Mouse (Mus musculus) lung, postnatal 0 days (tissue): ENCODE results near the gene Cyp2t4. TPM values are rescaled to one million over a fixed set of nuclear protein-coding genes. Genes with fewer than 3 reads are reported as not detected.

ENCODE experiments used
- ATAC-seq: fragments of 200-750 bp; cut with Nextera tagmentation; 2 replicates; pipeline ENCODE4 v1.8.0; 2017; ENCODE audit warnings: moderate library complexity
- DNase-seq: peaks from one replicate; pipeline ENCODE4 v3.0.0-alpha.2; 2016; ENCODE audit warnings: low spot score
- H3K27ac ChIP-seq: fragments of 300-500 bp; sonication (generic); 2 replicates; pipeline ENCODE4 v1.5.1; 2014; ENCODE audit warnings: antibody characterized with exemption, mild to moderate bottlenecking, low read length, mixed read lengths
- H3K27me3 ChIP-seq: fragments of 300-500 bp; sonication (generic); replicated peaks from 2 replicates; pipeline ENCODE4 v1.6.1; 2014; ENCODE audit warnings: low read length, mixed read lengths; ENCODE audit not compliant: insufficient read depth
- H3K36me3 ChIP-seq: fragments of 300-500 bp; sonication (generic); 2 replicates; pipeline ENCODE4 v1.6.1; 2014; ENCODE audit warnings: low read length, mixed read lengths; ENCODE audit not compliant: insufficient read depth
- H3K4me1 ChIP-seq: fragments of 300-500 bp; sonication (generic); 2 replicates; pipeline ENCODE4 v1.6.1; 2014; ENCODE audit warnings: antibody characterized with exemption, low read depth, low read length, mixed read lengths; ENCODE audit not compliant: insufficient read depth
- H3K4me2 ChIP-seq: fragments of 300-500 bp; sonication (generic); replicated peaks from 2 replicates; pipeline ENCODE4 v1.6.1; 2014; ENCODE audit warnings: low read depth, mild to moderate bottlenecking, low read length, moderate library complexity, mixed read lengths
- H3K4me3 ChIP-seq: fragments of 300-500 bp; sonication (generic); 2 replicates; pipeline ENCODE4 v1.5.1; 2014; ENCODE audit warnings: low read depth, low read length
- H3K9ac ChIP-seq: fragments of 300-500 bp; sonication (generic); replicated peaks from 2 replicates; pipeline ENCODE4 v1.6.1; 2014; ENCODE audit warnings: low read depth, mild to moderate bottlenecking
- H3K9me3 ChIP-seq: fragments of 300-500 bp; sonication (generic); 2 replicates; pipeline ENCODE4 v1.6.1; 2016; ENCODE audit warnings: low read length, mixed read lengths
- CTCF ChIP-seq: IDR thresholded peaks from 2 replicates; pipeline ENCODE4 v1.5.1; 2016; ENCODE audit warnings: antibody characterized with exemption, mild to moderate bottlenecking
- EP300 ChIP-seq: IDR thresholded peaks from 2 replicates; pipeline ENCODE4 v1.6.1; 2016; ENCODE audit warnings: antibody characterized with exemption, mild to moderate bottlenecking, control low read depth
- WGBS: fragments of 180-500 bp; shearing (Covaris S2); extraction: QIAGEN DNeasy Blood & Tissue Kit; methylation state at CpG from one replicate; pipeline ENCODE4 v1.1.7; 2014; 5-methylcytosine and 5-hydroxymethylcytosine counted together
- polyA plus RNA-seq: library from polyadenylated mRNA; unstranded; fragments of >200 nt; fragmentation: Nextera tagmentation; extraction: Ambion mirVana; gene quantifications from 2 replicates; pipeline ENCODE4 v1.2.1, GENCODE M21; 2015

Cyp2t4 gene
- polyA plus RNA-seq, 1 experiment from 2014 or later = not detected

DNA sequence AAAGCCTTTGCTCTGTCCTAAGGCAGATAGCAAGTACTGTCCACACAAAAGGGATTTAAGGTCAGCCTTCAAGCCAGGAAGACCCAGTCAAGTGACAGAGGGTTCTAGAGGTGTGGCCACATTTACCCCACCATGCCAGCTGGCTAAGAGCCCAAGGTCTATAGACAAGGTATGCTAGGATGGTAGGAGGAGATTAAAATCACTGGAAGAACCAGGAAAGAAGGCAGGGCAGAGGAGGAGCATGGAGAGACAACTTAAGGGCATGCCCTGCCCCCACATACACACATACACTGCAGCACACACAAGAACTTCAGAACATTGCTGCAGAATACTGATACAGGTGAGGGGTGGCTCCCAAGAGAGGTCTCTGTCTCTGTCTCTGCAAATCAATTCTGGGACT is 33.8 kb upstream of the Cyp2t4 start, which contains the start of gene Cyp2f2:
TSS of gene Cyp2f2 (plus strand) at position 234 of the 400 bp plus-strand sequence.
- DNase-seq (no peak), ATAC-seq (no peak; the same call in 1 of the 2 replicates)
- TF ChIP-seq CTCF (no peak), EP300 (no peak)
- H3K9me3 ChIP-seq = no peaks in the 10 kb centered on the region
- H3K27ac ChIP-seq = peak within 1 kb of the TSS; percentile 72
- H3K27me3 ChIP-seq = no peaks in the 10 kb centered on the region
- H3K4me2 ChIP-seq = no peak within 1 kb of the TSS
- H3K36me3 ChIP-seq = no peaks in the 10 kb centered on the region
- H3K4me1 ChIP-seq = no peaks in the 10 kb centered on the region
- H3K9ac ChIP-seq = no peak within 1 kb of the TSS
- peak within 1 kb of the TSS; percentile 8; the same call in 1 of the 2 replicates for H3K4me3 ChIP-seq

DNA sequence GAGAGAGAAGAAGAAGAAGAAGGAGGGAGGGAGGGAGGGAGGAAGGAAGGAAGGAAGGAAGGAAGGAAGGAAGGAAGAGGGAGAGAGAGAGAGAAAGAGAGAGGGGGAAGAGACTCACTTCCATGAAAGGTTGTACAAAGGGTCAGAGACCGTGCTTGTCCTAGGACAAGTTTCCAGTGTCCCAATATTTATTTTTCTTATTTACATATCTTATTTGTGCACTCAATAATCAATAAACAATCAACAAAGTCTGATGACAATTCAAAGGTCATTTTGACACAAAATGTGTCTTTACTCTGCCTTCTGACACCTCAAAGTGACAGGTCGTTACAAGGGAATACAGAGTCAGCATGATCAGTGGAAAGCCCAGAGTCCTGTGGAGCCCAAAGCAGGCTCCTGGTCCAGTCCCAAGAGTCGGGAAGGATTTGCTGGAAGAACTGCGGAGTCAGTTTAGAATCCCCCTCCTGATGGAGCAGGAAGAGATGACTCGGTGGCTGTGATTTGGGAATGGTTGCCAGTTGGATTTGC is 29.1 kb upstream of the Cyp2t4 start:
- DNase-seq (no peak), ATAC-seq (no peak)
- Histone ChIP-seq H3K9me3 (no peaks in the 10 kb centered on the region), H3K27me3 (no peaks in the 10 kb centered on the region), H3K9ac (no peak overlapping the region), H3K4me2 (no peak overlapping the region), H3K27ac (no peak overlapping the region), H3K4me3 (no peak overlapping the region), H3K36me3 (no peaks in the 10 kb centered on the region), H3K4me1 (no peaks in the 10 kb centered on the region)
- 60% methylated on average over 5 of the region's 5 CpGs for WGBS
- TF ChIP-seq EP300 (no peak), CTCF (no peak)

DNA sequence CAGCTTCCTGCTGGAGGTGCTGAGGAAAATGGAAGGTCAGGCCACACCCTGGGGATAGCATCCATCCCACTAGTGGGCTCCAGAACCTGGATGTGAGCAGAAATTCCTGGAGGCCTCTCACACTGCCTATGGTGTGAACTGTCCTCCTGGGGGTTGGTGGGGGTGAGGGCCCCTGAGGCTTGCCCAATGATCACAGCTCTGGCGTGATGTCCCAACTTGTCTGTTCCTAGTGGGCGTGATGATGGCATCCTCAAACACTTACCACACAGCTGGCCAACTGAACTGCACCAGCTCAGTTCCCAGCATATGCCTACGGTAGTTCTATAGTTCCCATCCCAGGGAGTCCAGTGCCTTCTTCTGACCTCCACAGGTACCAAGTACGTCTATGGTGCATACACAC is 28.5 kb upstream of the Cyp2t4 start:
- Histone ChIP-seq H3K9me3 (no peaks in the 10 kb centered on the region), H3K9ac (no peak overlapping the region), H3K4me1 (no peaks in the 10 kb centered on the region), H3K27ac (no peak overlapping the region), H3K27me3 (no peaks in the 10 kb centered on the region), H3K4me2 (no peak overlapping the region), H3K36me3 (no peaks in the 10 kb centered on the region), H3K4me3 (no peak overlapping the region)
- WGBS = 76% methylated on average over 4 of the region's 4 CpGs
- ATAC-seq = no peak
- TF ChIP-seq EP300 = no peak
- no peak for DNase-seq

DNA sequence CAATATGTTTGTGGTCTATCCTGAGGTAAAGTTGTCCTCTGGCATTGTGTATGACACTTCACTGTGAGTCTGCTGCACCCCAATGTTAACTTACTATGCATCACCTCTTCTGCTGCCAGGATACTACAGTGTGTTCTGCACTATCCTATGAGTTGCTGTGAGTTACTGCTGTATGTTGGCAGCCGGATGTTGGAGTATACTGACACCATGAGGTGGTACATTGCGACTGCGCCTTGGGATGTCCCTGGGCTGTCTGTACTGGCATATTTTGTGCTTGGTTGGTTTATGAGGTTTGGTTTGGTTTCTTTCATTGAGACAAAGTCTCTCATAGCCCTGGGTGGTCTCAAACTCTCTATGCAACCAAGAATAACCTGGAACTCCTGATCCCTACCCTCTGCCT is 25.4 kb upstream of the Cyp2t4 start:
- Histone ChIP-seq H3K36me3 (no peaks in the 10 kb centered on the region), H3K27ac (no peak overlapping the region), H3K27me3 (no peaks in the 10 kb centered on the region), H3K4me3 (no peak overlapping the region), H3K4me2 (no peak overlapping the region), H3K9me3 (no peaks in the 10 kb centered on the region), H3K9ac (no peak overlapping the region), H3K4me1 (no peaks in the 10 kb centered on the region)
- TF ChIP-seq EP300 (no peak), CTCF (peak; percentile 85)
- WGBS = 51% methylated on average over 3 of the region's 3 CpGs
- ATAC-seq = peak; percentile 69
- DNase-seq = peak; percentile 62

DNA sequence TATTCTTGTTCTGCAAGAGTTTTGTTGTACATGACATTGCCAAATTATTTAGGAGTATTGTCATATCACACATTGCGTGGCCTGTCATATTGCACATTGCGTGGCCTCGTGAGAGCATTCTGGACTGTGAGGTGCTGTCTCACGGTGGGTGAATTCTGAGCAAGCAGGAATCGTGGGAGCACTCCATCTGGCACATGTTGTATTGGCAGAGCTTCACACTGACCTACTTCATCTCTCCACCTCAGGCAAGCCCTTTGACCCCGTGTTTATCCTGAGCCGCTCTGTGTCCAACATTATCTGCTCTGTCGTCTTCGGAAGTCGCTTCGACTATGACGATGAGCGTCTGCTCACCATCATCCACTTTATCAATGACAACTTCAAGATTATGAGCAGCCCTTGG is 24.6 kb upstream of the Cyp2t4 start:
- Histone ChIP-seq H3K4me2 (no peak overlapping the region), H3K4me3 (no peak overlapping the region), H3K9me3 (no peaks in the 10 kb centered on the region), H3K4me1 (no peaks in the 10 kb centered on the region), H3K27me3 (no peaks in the 10 kb centered on the region), H3K9ac (no peak overlapping the region), H3K36me3 (no peaks in the 10 kb centered on the region), H3K27ac (no peak overlapping the region)
- ATAC-seq (no peak), DNase-seq (no peak)
- TF ChIP-seq CTCF = no peak
- no peak for TF ChIP-seq EP300
- WGBS = 55% methylated on average over 13 of the region's 13 CpGs

DNA sequence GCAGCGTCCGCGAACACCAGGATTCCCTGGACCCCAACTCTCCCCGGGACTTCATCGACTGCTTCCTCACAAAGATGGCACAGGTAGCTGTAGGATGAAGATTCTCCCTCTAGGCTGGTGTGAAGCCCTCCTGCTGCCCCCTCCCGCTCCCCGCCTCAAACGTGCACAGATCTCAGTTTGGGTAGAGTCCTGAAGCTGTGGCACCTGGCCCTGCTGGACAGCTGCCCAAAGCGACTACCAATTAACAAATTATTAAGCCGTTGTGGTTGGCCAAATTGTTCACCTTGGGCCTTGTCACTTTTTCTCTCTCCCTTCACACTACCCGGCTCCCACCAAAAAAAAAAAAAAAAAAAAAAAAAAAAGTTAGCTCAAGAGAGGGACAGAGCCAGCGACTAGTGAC is 23.7 kb upstream of the Cyp2t4 start:
- Histone ChIP-seq H3K4me3 (no peak overlapping the region), H3K9ac (no peak overlapping the region), H3K27me3 (no peaks in the 10 kb centered on the region), H3K36me3 (no peaks in the 10 kb centered on the region), H3K4me1 (no peaks in the 10 kb centered on the region), H3K4me2 (no peak overlapping the region), H3K9me3 (no peaks in the 10 kb centered on the region), H3K27ac (no peak overlapping the region)
- 81% methylated on average over 12 of the region's 12 CpGs for WGBS
- TF ChIP-seq CTCF = no peak
- no peak for TF ChIP-seq EP300
- no peak for DNase-seq
- ATAC-seq = no peak
